Mouse (Mus musculus): Measurements from ENCODE around the gene Zeb2.

Zeb2 gene

DNA sequence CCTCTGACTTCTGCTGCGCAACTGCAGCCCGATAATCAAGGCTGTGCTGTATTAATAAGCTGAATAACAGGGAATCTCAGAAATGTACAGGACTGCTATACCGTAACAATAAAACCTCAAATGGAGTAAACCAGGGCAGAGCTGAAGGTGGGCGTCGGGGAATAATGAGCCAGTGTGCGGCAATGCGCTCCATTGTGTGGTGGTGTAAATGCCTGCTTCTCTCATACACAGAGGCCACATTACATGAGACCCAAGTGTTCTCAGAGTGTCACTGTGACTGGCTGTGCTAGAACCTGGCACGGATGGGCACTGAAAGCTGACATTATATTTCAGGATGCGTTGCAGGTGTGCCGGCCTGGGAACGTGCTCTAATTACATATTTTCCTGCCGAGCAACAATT lies 58.2 kb downstream of the Zeb2 start:
- no peak for DNase-seq

- no peak for DNase-seq
Observed at GRCm38 (mm10) chr2:45058183-45058582, 59.0 kb downstream of the Zeb2 start.

GRCm38 (mm10) chr2:45056856-45057562 lies 60.2 kb downstream of the Zeb2 start:
- DNase-seq = no peak

DNA sequence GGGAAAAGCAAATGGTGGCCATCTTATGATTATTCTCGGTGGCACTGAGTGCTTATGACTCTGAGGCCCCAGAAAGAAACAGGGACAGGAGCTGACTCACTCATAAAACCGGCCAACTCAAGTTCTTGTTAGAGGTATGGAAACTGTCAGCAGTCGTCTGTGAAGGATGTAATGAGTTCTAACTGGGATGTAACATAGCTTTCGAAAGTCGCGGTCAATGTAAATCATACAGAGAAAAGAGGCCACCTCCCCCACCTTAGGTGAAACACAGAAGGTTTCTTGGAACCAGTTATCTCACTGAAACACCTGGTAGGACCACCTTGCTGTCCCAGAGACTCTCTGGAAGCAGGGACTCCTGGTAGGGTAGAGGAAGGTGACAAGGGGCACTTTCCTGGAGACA lies 61.3 kb downstream of the Zeb2 start:
- DNase-seq = no peak

- DNase-seq = no peak
Observed at GRCm38 (mm10) chr2:45055034-45055615, 62.1 kb downstream of the Zeb2 start.

DNA sequence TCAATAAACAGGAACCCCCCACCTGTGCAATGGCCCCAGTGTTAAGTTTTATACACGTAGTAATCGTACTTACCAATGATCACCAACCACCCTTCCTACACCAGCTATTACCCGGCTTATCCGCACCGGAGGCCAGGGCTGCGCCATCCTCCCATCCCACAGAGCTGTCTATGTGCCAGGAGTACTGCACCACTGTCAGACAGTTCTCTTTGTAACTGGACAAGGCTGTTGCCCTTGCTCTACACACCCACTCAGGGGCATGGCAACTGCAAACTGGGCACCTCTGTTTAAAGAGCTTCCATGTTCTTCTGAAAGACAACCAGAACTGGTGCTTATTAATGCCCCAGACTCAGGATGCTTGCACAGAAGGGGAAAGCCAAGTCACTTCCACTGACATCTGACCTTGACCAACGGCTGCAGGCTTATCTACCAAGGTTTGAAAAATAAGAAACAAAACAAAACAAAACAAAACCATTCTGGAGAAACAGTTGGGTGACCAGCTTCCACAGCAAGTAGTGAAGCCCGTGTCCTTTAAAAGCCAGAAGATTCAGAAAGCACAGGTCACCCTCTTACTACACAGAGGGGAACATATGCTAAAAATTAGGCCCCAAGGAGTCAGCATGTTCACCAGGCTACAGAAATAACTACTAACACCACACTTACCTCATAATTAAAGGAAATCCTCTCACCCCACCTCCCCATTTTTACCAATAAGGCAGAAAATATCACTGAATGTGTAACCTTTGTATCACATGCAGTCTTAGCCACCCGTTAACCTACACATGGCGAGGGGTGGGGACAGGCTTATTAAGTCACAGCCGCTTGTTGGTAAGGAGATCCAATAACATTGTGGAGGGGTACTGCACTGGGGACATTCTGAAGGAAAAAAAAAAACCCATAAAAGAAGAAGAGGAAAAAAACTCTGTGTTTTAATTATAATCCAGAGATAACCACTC lies 62.8 kb downstream of the Zeb2 start:
- DNase-seq = no peak

GRCm38 (mm10) chr2:45052587-45052986 lies 64.6 kb downstream of the Zeb2 start:
- no peak for DNase-seq

DNA sequence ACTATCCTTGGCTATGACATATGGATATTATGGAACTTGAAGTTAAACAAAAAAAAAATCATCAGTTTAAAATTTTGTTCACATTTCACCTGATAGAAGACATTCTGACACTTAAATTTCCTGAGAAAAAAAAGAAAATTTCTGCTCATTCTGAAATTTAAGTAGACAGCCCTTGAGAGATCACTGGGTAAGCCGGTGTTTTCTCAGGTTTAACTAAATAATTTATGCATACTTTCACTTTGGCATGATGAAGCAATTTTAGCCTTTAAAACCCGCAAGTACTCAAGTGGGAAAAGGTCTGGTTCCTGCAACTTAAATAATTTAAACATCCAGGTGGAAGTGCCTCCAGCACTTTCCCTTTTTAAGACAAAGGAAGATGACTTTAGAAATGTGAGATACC lies 65.9 kb downstream of the Zeb2 start:
- no peak for DNase-seq

DNA sequence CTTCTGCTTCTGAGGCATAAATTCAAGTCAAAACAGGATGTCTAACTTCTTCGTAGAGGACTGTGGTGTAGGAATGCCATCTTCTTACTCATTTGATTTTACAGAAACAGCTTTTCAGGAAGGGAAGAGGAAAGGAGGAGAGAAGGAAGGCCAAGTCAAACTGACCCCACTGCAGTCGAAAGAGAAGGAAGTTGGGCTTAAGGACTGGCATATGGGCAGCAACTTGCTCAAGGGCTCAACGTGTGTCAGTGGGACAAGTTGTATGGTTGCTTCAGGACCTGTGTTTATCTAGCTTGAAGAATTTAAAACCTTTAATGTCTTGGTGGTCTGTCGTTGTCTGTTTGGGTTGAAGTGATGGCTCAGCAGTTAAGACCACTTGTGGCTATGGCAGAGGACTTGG lies 67.3 kb downstream of the Zeb2 start:
- DNase-seq = no peak

DNA sequence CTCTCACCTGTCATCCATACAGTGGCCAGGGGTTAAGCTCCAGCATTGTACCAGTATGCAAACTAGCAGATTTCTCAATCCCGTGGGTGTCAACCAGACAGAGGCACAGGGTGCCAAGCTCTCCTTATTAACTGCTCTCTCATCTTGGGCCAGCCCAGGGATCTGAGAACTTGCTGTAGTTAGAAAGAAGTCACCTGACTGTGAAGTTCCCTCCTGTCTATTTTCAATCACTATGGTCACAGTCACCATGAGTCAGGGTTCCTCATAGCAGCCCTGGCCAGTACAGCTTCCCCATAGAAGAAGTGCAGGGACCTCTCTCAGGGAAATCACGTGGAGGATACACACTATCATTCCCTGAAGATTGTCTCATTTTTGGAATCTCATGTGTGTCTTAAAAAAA lies 67.9 kb downstream of the Zeb2 start:
- DNase-seq = no peak

DNA sequence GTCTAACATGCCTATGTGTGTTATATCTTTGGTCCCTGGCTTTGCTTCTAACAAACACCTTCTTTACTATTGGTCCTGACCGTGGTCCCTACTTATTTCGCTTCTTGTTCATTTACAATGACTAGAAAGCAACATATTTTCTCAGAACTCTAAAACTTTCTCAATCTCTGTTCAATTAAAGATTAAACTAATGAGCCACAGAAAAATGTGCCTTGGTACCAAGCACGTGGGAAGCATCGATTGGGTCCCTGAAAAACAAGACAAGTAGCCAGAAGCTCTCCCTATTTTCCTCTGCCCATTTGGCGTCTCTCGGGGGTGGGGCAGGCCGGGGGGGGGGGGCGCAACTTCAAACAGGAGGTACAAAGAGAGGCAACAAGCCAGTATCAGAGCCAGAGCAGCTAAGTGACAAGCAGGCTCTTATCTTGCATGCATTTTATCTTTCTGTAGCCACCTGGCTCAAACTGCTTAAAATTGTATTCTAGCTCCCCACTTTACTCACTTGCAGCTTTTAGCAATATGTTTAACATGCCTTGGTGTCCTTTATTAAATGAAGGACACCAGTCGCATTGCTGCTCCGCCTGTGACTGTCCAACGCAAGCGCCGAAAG lies 76.4 kb downstream of the Zeb2 start:
- DNase-seq = no peak

- DNase-seq = no peak
Observed at GRCm38 (mm10) chr2:45039503-45039902, 77.7 kb downstream of the Zeb2 start.

DNA sequence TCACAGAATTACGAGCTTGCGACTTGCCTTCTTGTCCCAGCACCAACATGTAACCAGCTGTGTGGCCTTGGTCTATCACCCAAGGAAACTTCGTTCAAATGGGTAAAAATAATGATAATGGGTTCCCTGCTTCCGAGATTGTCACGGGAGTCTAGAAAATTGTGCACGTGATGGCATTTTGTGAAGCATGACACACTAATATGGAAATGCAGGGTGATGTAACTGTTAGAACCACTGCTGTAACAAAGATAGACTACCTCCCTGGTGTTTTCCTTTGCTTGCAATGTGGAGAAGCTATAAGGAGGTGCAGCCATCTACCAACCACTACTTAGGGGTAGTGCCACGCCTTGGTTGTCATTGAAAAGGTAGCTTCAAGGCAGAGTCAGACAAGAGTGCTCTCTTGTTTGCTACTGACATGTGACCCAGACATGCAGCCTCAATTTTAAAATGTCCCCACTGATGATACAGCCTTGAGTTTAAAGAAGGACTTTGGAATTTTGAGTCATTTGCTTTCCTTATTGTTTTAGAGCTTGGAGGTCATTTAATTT lies 89.0 kb downstream of the Zeb2 start:
- DNase-seq = no peak

GRCm38 (mm10) chr2:45017186-45017800 lies 99.9 kb downstream of the Zeb2 start:
- DNase-seq = no peak

DNA sequence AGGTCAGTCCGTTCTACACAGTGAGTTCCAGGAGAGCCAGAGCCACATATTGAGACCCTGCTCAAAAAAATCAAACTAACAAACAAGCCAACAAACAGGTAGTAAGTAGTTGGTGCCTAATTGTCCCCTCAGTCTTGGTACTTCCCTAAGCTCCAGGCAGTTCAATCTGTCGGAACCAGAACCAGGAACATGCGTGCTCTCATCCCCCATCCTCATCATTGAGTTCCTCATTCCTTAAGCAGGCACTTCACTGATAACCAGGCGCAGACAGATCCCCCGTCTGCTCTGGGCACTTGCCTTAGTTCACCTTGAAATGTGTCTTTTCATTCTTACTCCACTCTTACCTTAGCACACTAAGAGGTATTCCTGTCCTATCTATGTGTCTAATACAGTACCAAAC lies 103.9 kb downstream of the Zeb2 start:
- DNase-seq = no peak

GRCm38 (mm10) chr2:45012676-45013075 lies 104.5 kb downstream of the Zeb2 start:
- no peak for DNase-seq

DNA sequence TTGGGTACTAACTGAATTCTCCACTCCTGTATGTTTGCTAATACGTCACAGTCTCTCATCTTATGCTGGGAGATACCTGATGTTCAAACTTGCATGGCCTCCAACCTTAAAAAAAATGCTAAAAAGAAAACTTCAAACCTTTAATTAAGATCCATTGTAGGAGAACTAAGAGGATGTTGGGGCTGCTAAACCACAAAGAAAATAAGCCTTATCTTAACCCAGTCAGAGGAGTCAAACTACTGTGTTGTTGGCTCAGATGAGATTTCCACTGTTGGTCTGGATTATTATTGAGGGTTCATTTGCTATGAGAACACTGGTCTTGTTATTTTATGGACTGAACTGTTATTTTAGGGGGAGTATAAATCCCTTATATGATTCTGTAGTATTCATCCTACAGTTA lies 106.5 kb downstream of the Zeb2 start:
- no peak for DNase-seq

DNA sequence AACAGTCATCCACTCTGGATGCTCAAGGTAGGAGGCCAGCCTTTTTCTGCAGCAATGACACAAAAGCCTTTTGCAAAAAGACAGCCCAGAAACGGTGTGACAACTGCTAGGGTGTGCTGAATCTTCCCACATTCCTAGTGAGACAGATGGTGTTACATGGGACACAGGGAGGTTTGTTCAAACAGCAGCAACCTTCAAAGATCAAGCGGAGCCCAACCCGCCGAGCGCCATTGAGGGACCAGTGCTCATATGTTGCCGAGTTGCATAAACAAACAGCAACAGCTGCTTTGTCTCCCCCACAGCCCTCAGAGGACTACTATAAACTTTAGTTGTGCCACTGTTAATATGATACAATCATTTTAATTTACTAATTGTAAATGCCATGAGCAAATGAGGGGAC lies 117.3 kb downstream of the Zeb2 start:
- DNase-seq = no peak

DNA sequence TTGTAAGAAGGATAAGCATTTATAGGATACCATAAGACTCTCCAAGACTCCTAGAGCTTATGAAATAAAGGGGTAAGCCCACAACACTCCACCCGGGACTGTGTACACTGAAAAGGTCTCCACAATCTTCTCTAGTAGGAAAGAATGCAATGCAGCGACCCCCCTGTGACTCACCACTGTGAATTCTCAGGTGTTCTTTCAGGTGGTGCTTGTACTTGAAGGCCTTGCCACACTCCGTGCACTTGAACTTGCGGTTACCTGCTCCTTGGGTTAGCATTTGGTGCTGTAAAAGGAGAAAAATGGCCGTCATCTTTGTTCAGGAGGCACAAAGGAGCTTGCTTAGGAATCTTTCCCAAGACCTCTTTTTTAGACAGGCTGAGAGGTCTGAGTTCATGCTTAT lies 118.5 kb downstream of the Zeb2 start:
- DNase-seq = no peak

DNA sequence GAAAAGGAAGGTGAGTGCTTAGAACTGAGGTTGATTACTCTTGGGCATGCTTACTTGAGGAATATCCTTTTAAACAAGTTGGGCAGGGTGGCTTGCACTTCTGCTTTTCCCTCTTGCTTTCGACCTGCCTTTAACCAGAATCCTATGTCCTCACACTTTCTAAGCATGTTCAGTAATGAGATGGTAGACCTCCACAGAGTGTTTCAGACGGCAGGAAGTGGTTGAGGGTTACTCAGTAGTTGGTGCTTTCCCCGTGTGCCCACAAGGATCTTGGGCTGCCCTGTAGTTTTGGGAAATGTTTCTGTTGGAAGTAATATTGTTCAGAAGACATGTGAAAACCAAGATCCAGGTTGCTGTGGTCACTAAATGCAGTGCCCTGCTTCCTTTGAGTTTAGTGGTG lies 135.5 kb downstream of the Zeb2 start:
- peak; percentile 40 for DNase-seq

DNA sequence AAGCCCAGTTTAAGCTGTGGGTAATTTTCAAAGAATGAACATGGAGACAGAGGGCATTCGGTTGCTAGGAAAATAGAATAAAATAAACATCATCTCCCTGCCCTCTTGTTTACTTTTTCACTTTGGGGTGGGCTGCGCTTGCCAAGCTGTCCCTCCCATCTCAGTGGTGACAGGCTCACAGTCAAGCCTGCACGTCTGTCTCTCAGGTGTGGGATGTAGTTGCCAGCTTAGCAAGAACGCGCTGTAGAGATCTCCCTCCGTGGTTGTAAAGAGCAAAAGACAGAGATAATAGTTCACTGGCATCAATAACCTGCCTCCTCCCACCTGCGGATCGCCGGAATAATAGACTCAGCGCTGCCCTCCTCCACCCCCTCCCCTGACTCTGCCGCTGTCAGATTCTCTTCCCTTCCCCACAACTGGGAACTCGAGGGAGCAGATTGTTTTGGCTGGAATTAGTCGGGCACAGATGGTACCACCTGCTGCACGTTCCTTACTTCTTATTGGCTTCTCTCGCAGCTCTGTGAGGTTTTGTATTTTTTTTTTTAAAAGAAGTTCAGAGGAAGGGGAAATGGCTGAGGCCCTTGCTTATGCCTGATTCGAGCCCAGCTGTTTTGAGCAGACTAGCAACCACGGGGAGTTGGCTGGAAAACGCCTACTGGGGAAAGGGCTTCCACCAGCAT lies 138.0 kb downstream of the Zeb2 start:
- DNase-seq = peak; percentile 53

DNA sequence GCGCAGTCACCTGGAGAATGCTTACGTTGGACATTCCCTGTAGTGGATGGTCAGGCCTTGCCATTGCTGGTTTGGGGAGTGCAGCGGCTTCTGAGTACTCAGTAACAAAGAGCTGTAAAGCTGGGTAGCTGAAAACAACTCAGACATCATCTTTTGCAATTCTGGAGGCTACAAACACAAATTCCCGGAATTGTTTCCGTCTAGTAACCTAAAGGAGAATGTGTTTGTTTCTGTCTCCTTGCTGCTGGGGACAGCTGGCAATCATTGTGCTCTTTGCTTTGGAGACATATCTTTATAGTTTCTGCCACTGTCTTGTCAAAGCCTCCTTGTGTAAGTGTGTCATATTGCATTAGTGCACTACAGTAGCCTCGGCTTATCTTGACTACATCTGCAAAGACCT lies 139.2 kb downstream of the Zeb2 start:
- no peak for DNase-seq
